Mouse (Mus musculus): ENCODE results near the gene Kmt2c. TPM values are rescaled to one million over a fixed set of nuclear protein-coding genes. Genes with fewer than 3 reads are reported as not detected.
A peak's percentile ranks its signal among the peaks of the same experiment; 100 is the strongest.

The Kmt2c gene
- polyA plus RNA-seq, 1 experiment, result 2.6 TPM

DNA sequence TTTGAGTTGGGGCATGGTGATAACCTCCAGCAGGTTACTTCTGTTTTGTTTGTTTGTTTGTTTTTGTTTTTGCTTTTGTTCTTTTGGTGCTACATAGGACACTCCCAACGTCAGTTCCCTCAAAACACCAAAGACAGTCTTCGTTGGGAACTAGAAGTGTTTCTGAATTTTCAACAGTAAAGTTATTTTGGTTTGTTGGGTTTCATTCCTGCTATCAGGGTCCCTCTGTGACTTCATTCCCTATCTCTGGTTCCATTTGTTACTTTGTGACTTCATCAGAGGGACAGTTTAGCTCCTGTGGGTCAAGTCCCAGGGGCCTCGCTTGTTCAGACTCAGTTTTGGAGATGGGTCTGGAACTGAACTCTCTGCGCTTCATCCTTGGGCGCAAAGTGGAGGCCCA lies 17.2 kb upstream of the Kmt2c start, which contains the start of gene Cct8l1:
Gene Cct8l1 (plus strand): TSS at position 301 of the 400 bp plus-strand sequence.
- H3K79me3 ChIP-seq (ENCODE audit: low read depth), result no peaks in the 10 kb centered on the region
- no peaks in the 10 kb centered on the region for H3K79me2 ChIP-seq (ENCODE audit: control insufficient read depth, insufficient read depth)
- H3K36me3 ChIP-seq (ENCODE audit: control insufficient read depth, insufficient read depth), result no peaks in the 10 kb centered on the region
- H3K27me3 ChIP-seq (ENCODE audit: control insufficient read depth, insufficient read depth, insufficient read length), result peaks cover 4% of the 10 kb centered on the region
- TF ChIP-seq USF1 (IDR thresholded peaks at IDR 0.05; ENCODE audit: low read depth) (no peak), CEBPB (IDR thresholded peaks at IDR 0.05; ENCODE audit: low read depth) (no peak), MYOD1 (IDR thresholded peaks at IDR 0.05; ENCODE audit: control insufficient read depth, insufficient read length, low read depth) (no peak), FOSL1 (IDR thresholded peaks at IDR 0.05; ENCODE audit: insufficient read depth, low read length, poor library complexity, severe bottlenecking) (no peak), MYOG (IDR thresholded peaks at IDR 0.05; ENCODE audit: control insufficient read depth, extremely low read depth, insufficient read length) (no peak)
- H3ac ChIP-seq (ENCODE audit: control insufficient read depth, insufficient read length, low read depth), result no peak within 1 kb of the TSS
- no peak within 1 kb of the TSS for H3K4me3 ChIP-seq (ENCODE audit: insufficient read depth, poor library complexity, severe bottlenecking)

DNA sequence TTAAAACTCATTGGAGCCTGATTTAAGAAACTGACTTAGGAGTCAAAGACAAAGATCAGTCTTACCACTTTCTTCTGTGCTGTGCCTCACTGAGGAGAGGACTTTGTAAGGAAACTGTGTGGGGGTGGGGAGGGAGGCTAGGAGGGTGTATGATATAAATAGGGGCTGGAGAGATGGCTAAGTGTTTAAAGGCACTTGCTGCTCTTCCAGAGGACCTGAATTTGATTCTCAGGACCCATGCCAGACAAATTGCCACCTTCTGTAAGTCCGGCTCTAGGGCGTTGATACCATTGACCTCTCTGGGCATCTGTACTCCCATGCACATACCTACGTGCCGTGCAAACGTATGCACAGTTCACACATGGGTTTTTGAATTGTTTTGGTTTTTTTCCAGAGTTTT lies 7.5 kb upstream of the Kmt2c start:
- Histone ChIP-seq H3K79me2 (ENCODE audit: control insufficient read depth, insufficient read depth) (no peaks in the 10 kb centered on the region), H3ac (ENCODE audit: control insufficient read depth, insufficient read length, low read depth) (no peak overlapping the region), H3K36me3 (ENCODE audit: control insufficient read depth, insufficient read depth) (no peaks in the 10 kb centered on the region), H3K4me3 (ENCODE audit: insufficient read depth, poor library complexity, severe bottlenecking) (no peak overlapping the region), H3K27me3 (ENCODE audit: control insufficient read depth, insufficient read depth, insufficient read length) (no peaks in the 10 kb centered on the region), H3K79me3 (ENCODE audit: low read depth) (no peaks in the 10 kb centered on the region)
- TF ChIP-seq MYOG (IDR thresholded peaks at IDR 0.05; ENCODE audit: control insufficient read depth, extremely low read depth, insufficient read length) (no peak), MAX (IDR thresholded peaks at IDR 0.05) (no peak), USF1 (IDR thresholded peaks at IDR 0.05; ENCODE audit: low read depth) (no peak), CEBPB (IDR thresholded peaks at IDR 0.05; ENCODE audit: low read depth) (no peak)

DNA sequence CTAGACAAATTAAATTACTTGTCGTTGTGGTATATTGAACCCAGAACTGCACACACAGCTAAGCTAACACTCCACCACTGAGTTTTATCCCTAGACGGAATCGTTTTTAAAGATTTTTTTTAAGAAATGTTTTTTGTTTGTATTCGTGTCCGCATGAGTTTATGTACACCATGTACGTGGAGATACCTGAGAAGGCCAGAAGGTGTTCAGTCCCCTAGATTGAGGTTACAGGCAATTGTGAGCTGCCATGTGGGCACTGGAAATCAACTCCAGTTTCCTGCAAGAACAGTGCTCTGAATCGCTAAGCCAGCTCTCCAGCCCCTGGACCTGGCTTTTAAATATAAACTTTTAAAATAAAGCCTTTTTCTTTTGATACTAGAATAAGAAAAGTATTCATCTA lies 2.1 kb upstream of the Kmt2c start:
- TF ChIP-seq CEBPB (IDR thresholded peaks at IDR 0.05; ENCODE audit: low read depth) (no peak), CTCF (IDR thresholded peaks at IDR 0.05; ENCODE audit: control insufficient read depth, insufficient read depth, insufficient read length) (no peak), MYOG (IDR thresholded peaks at IDR 0.05; ENCODE audit: control insufficient read depth, extremely low read depth, insufficient read length) (no peak), MYOD1 (IDR thresholded peaks at IDR 0.05; ENCODE audit: control insufficient read depth, insufficient read length, low read depth) (no peak), FOSL1 (IDR thresholded peaks at IDR 0.05; ENCODE audit: insufficient read depth, low read length, poor library complexity, severe bottlenecking) (no peak), USF1 (IDR thresholded peaks at IDR 0.05; ENCODE audit: low read depth) (no peak), MAX (IDR thresholded peaks at IDR 0.05) (no peak)
- H3ac ChIP-seq (ENCODE audit: control insufficient read depth, insufficient read length, low read depth), result no peak overlapping the region
- H3K27me3 ChIP-seq (ENCODE audit: control insufficient read depth, insufficient read depth, insufficient read length), result no peaks in the 10 kb centered on the region
- peaks cover 11% of the 10 kb centered on the region for H3K79me3 ChIP-seq (ENCODE audit: low read depth)
- no peaks in the 10 kb centered on the region for H3K36me3 ChIP-seq (ENCODE audit: control insufficient read depth, insufficient read depth)
- no peak overlapping the region for H3K4me3 ChIP-seq (ENCODE audit: insufficient read depth, poor library complexity, severe bottlenecking)
- H3K79me2 ChIP-seq (ENCODE audit: control insufficient read depth, insufficient read depth), result peaks cover 23% of the 10 kb centered on the region

DNA sequence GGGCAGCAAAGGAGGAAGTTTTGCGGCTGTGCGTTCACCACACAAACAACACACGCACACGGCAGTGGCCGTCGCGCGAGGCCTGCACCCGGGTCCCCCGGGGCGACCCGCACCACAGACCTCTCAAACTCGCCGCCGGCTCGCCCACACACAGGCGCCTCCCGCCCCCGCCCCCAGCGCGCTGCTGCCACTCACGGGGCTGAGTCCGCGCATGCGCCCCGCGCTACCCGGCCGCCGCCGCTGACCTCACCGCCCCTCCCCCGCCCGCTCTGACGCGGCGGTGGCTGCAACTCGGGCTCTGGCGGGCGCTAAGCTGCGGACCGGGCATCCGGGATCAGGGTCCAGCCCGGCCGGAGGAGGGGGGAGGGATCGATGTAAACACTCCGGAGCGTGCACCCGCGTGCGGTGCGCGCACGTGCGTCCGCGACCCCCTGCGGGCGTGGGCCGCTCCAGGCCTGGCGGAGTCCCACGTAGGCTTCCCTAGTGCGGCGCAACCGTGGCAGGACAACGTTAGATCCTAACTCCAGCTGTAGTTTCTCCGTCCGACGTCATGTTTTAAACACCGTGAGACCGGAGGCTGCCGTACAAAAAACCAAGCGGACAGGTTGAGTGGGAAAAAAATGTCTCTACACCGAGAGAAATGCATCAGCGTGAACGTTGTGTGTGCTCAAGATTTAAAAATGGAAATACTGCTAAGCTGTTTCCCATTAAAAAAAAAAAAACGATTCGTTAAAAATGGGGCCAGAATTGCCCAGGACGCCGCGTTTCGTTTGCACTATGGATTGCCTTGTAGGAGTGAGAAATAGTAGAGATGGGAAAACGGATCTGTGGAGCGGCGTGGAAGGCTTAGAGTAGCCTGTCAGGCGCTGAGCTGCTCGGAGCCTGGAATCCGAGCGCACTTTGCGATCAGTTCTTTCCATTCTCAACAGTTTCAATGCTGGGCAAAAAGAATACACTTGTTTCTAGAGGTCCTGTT lies 1.1 kb upstream of the Kmt2c start:
- H3K36me3 ChIP-seq (ENCODE audit: control insufficient read depth, insufficient read depth), result no peaks in the 10 kb centered on the region
- H3K79me2 ChIP-seq (ENCODE audit: control insufficient read depth, insufficient read depth), result peaks cover 32% of the 10 kb centered on the region
- H3ac ChIP-seq (ENCODE audit: control insufficient read depth, insufficient read length, low read depth), result peak overlapping the region; percentile 79
- H3K27me3 ChIP-seq (ENCODE audit: control insufficient read depth, insufficient read depth, insufficient read length), result no peaks in the 10 kb centered on the region
- peaks cover 16% of the 10 kb centered on the region for H3K79me3 ChIP-seq (ENCODE audit: low read depth)
- TF ChIP-seq CEBPB (IDR thresholded peaks at IDR 0.05; ENCODE audit: low read depth) (no peak), USF1 (IDR thresholded peaks at IDR 0.05; ENCODE audit: low read depth) (no peak), MYOG (IDR thresholded peaks at IDR 0.05; ENCODE audit: control insufficient read depth, extremely low read depth, insufficient read length) (no peak), FOSL1 (IDR thresholded peaks at IDR 0.05; ENCODE audit: insufficient read depth, low read length, poor library complexity, severe bottlenecking) (no peak), CTCF (IDR thresholded peaks at IDR 0.05; ENCODE audit: control insufficient read depth, insufficient read depth, insufficient read length) (no peak), MAX (IDR thresholded peaks at IDR 0.05) (peak; percentile 80)
- peak overlapping the region; percentile 71 for H3K4me3 ChIP-seq (ENCODE audit: insufficient read depth, poor library complexity, severe bottlenecking)

DNA sequence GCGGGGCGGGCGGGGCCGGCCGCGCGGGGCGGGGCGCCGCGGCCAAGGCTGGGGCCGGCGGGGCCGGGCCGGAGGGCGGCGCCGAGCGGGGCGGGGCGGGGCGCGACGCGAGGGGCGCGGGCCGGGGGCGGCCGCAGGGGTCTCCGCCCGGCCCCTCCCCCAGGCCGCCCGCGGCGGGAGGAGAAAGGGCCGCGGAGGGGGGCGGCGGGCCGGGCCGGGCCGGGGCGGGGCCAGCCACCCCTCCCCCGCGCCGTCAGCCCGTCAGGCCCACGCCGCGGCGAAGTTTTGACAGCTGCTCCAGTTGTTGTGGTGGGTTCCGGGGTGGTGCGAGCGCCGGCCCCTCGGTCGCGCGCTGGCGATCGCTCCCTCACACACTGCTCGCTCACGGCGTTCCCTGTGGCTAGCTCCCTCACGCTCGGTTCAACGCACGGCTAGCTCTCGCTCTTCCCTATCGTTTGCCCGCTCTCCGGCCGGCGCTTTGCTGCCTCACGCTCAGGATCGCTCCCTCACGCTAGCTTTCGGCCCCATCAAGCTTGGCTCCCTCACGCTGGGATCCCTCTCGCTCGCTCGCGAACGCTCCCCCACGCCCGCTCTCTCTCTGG lies 339 bp upstream of the Kmt2c start:
- peak overlapping the region; percentile 71 for H3K4me3 ChIP-seq (ENCODE audit: insufficient read depth, poor library complexity, severe bottlenecking)
- TF ChIP-seq MYOG (IDR thresholded peaks at IDR 0.05; ENCODE audit: control insufficient read depth, extremely low read depth, insufficient read length) (no peak), MYOD1 (IDR thresholded peaks at IDR 0.05; ENCODE audit: control insufficient read depth, insufficient read length, low read depth) (peak; percentile 58)
- H3ac ChIP-seq (ENCODE audit: control insufficient read depth, insufficient read length, low read depth), result peak overlapping the region; percentile 75
- H3K36me3 ChIP-seq (ENCODE audit: control insufficient read depth, insufficient read depth), result no peaks in the 10 kb centered on the region
- no peaks in the 10 kb centered on the region for H3K27me3 ChIP-seq (ENCODE audit: control insufficient read depth, insufficient read depth, insufficient read length)
- H3K79me3 ChIP-seq (ENCODE audit: low read depth), result peaks cover 24% of the 10 kb centered on the region
- H3K79me2 ChIP-seq (ENCODE audit: control insufficient read depth, insufficient read depth), result peaks cover 40% of the 10 kb centered on the region

Measured in C2C12 (cell line).